Mouse (Mus musculus) liver, embryonic 13.5 days (tissue): ENCODE results near the gene Olfr403. TPM values are rescaled to one million over a fixed set of nuclear protein-coding genes. Genes with fewer than 3 reads are reported as not detected.
"Not testable (repeated sequence)": the region's sequence is repeated elsewhere in the genome, so short reads cannot be mapped to it uniquely, and the experiment has no call there.

Experiments
- ATAC-seq: fragments of 200-750 bp; cut with Nextera tagmentation; 2 replicates; pipeline ENCODE4 v1.8.0; 2017; ENCODE audit warnings: low read depth, mild to moderate bottlenecking, moderate number of reproducible peaks, moderate library complexity
- DNase-seq: peaks from one replicate; pipeline ENCODE4 v3.0.0; 2022
- H3K27ac ChIP-seq: fragments of 300-500 bp; sonication (generic); 2 replicates; pipeline ENCODE4 v1.5.1; 2015; ENCODE audit warnings: moderate library complexity, mild to moderate bottlenecking, inconsistent platforms
- H3K27me3 ChIP-seq: fragments of 300-500 bp; sonication (generic); 2 replicates; pipeline ENCODE4 v1.6.1; 2015; ENCODE audit warnings: mild to moderate bottlenecking, inconsistent platforms
- H3K36me3 ChIP-seq: fragments of 300-500 bp; sonication (generic); 2 replicates; pipeline ENCODE4 v1.6.1; 2015; ENCODE audit warnings: mild to moderate bottlenecking, inconsistent platforms
- H3K4me1 ChIP-seq: fragments of 300-500 bp; sonication (generic); replicated peaks from 2 replicates; pipeline ENCODE4 v1.6.1; 2015; ENCODE audit warnings: inconsistent platforms
- H3K4me2 ChIP-seq: fragments of 300-500 bp; sonication (generic); 2 replicates; pipeline ENCODE4 v1.6.1; 2015; ENCODE audit warnings: inconsistent platforms, mild to moderate bottlenecking, moderate library complexity
- H3K4me3 ChIP-seq: fragments of 300-500 bp; sonication (generic); replicated peaks from 2 replicates; pipeline ENCODE4 v1.5.1; 2015; ENCODE audit warnings: mild to moderate bottlenecking, inconsistent platforms
- H3K9ac ChIP-seq: fragments of 300-500 bp; sonication (generic); 2 replicates; pipeline ENCODE4 v1.6.1; 2015; ENCODE audit warnings: mild to moderate bottlenecking, inconsistent platforms
- H3K9me3 ChIP-seq: fragments of 300-500 bp; sonication (generic); replicated peaks from 2 replicates; pipeline ENCODE4 v1.6.1; 2016; ENCODE audit warnings: inconsistent platforms
- WGBS: fragments of 180-500 bp; shearing (Covaris S2); methylation state at CpG from one replicate; pipeline ENCODE4 v1.1.7; 2015; ENCODE audit not compliant: insufficient replicate concordance; 5-methylcytosine and 5-hydroxymethylcytosine counted together
- polyA plus RNA-seq: library from polyadenylated mRNA; unstranded; fragments of >200 nt; fragmentation: Nextera tagmentation; extraction: Ambion mirVana; gene quantifications from 2 replicates; pipeline ENCODE4 v1.2.1, GENCODE M21; 2015

Olfr403 gene
- polyA plus RNA-seq, result not detected in 2 replicates

GRCm38 (mm10) chr11:74185949-74186348, at the start of gene Olfr403:
Gene Olfr403, plus strand, starts transcription at chr11:74186249.
- DNase-seq (no peak), ATAC-seq (no peak)
- H3K27me3 ChIP-seq, result no peaks in the 10 kb centered on the region
- no peak within 1 kb of the TSS for H3K9ac ChIP-seq
- H3K9me3 ChIP-seq, result no peaks in the 10 kb centered on the region; the same call in 1 of the 2 replicates
- no peaks in the 10 kb centered on the region for H3K36me3 ChIP-seq
- no peak within 1 kb of the TSS for H3K27ac ChIP-seq
- H3K4me3 ChIP-seq, result no peak within 1 kb of the TSS
- no peaks in the 10 kb centered on the region for H3K4me1 ChIP-seq
- no peak within 1 kb of the TSS for H3K4me2 ChIP-seq

- peaks cover 27% of the 10 kb centered on the region for H3K9me3 ChIP-seq
- H3K27ac ChIP-seq, H3K27me3 ChIP-seq, H3K4me1 ChIP-seq, H3K4me2 ChIP-seq, DNase-seq, ATAC-seq, H3K36me3 ChIP-seq, H3K4me3 ChIP-seq, H3K9ac ChIP-seq: not testable (repeated sequence)
- WGBS, result 11% methylated on average over 1 of the region's 1 CpGs
Measured at GRCm38 (mm10) chr11:74140001-74140400, 46.0 kb upstream of the Olfr403 start.

GRCm38 (mm10) chr11:74145866-74146265, 40.2 kb upstream of the Olfr403 start:
- Histone ChIP-seq H3K4me3 (no peak overlapping the region), H3K36me3 (no peaks in the 10 kb centered on the region), H3K4me2 (no peak overlapping the region), H3K9ac (no peak overlapping the region), H3K4me1 (no peaks in the 10 kb centered on the region), H3K9me3 (peaks cover 18% of the 10 kb centered on the region), H3K27me3 (no peaks in the 10 kb centered on the region), H3K27ac (no peak overlapping the region)
- DNase-seq (no peak), ATAC-seq (no peak)

DNA sequence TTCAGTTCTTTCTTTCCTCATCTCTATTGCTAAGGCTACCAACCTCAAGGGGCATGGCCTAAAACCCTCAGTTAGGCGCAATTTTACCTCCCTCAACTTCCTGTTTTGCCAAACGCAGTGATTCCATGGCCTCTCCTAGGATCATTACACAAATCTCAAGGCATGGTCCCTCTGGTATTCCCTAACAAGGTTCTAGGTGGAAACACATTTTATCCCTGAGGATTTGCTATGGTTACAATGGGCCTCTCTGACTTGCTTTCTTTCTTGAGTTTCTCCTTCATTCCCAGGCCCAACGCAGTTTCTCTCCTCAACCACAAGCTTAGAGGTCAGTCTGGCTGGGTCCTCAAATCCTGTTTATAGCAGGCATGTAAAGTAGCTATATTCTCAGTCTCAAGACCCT, 32.8 kb upstream of the Olfr403 start, which contains the start of gene Olfr402:
Olfr402 (plus strand) TSS at position 301 of the 400 bp plus-strand sequence.
- Histone ChIP-seq H3K9ac (no peak within 1 kb of the TSS), H3K4me1 (no peaks in the 10 kb centered on the region), H3K4me3 (no peak within 1 kb of the TSS), H3K27ac (no peak within 1 kb of the TSS), H3K9me3 (peaks cover 5% of the 10 kb centered on the region; the same call in 1 of the 2 replicates), H3K27me3 (no peaks in the 10 kb centered on the region), H3K4me2 (no peak within 1 kb of the TSS), H3K36me3 (no peaks in the 10 kb centered on the region)
- WGBS, result 38% methylated on average over 3 of the region's 3 CpGs
- no peak for ATAC-seq
- DNase-seq, result no peak

GRCm38 (mm10) chr11:74168771-74169170, 17.3 kb upstream of the Olfr403 start:
- Histone ChIP-seq H3K9me3 (no peaks in the 10 kb centered on the region), H3K27me3 (no peaks in the 10 kb centered on the region), H3K27ac (no peak overlapping the region), H3K4me2 (no peak overlapping the region), H3K4me3 (no peak overlapping the region), H3K4me1 (no peaks in the 10 kb centered on the region), H3K36me3 (no peaks in the 10 kb centered on the region), H3K9ac (no peak overlapping the region)
- ATAC-seq, result no peak
- no peak for DNase-seq

DNA sequence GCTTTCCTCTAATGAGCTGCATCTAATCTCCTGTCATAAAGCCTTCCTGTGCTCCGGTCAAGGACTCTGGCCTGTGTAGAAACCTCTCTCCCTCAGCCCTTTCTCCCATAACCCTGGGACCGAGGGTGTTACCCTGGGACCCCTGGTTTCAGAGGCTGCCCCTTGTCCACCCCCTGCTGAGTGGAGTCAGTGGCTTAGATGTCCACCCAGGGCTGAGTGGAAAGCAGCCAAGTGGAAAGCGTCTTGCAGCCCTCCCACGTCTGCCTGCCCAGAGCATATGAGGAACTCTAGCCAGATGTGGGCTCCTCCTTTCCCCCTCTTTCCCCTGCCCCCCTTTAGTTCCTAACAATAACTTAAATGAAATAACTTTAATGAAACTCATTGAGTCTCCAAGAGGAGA, 2.9 kb upstream of the Olfr403 start:
- Histone ChIP-seq H3K27me3 (no peaks in the 10 kb centered on the region), H3K36me3 (no peaks in the 10 kb centered on the region), H3K9me3 (no peaks in the 10 kb centered on the region), H3K4me1 (no peaks in the 10 kb centered on the region), H3K9ac (no peak overlapping the region), H3K27ac (no peak overlapping the region), H3K4me3 (no peak overlapping the region), H3K4me2 (no peak overlapping the region)
- DNase-seq (no peak), ATAC-seq (no peak)
- WGBS, result 58% methylated on average over 4 of the region's 4 CpGs

GRCm38 (mm10) chr11:74183745-74184144, 2.3 kb upstream of the Olfr403 start:
- no peak overlapping the region for H3K9ac ChIP-seq
- H3K4me3 ChIP-seq, result no peak overlapping the region
- H3K4me2 ChIP-seq, result no peak overlapping the region
- no peak overlapping the region for H3K27ac ChIP-seq
- H3K27me3 ChIP-seq, result no peaks in the 10 kb centered on the region
- no peaks in the 10 kb centered on the region for H3K9me3 ChIP-seq
- ATAC-seq, result no peak
- 67% methylated on average over 4 of the region's 4 CpGs for WGBS
- H3K36me3 ChIP-seq, result no peaks in the 10 kb centered on the region
- no peaks in the 10 kb centered on the region for H3K4me1 ChIP-seq
- no peak for DNase-seq

DNA sequence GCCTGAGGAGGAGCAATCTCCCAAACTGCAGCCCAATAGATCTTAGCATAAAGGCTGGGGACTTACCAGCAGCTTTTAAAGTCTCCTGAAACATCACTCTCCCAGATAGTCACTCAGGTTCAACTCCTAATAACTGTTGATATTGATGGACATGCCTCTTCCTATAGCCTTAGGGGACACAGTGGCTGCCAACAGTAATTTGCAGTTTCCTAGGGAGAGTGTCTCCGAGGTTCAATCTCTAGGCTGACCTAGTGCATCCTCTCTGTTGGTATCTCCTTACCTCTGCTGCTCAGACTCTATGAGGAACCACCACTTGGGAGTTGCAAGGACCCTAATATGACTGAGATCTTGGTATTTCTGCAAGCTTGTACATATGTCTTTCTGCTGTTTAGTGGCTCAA, 25.2 kb downstream of the Olfr403 start, which contains the start of gene Olfr43:
Olfr43 (minus strand) TSS at position 101 of the 400 bp plus-strand sequence.
- H3K4me2 ChIP-seq, result no peak within 1 kb of the TSS
- WGBS, result 21% methylated on average over 1 of the region's 1 CpGs

GRCm38 (mm10) chr11:74241201-74241600, 55.2 kb downstream of the Olfr403 start:
- Histone ChIP-seq H3K36me3 (no peaks in the 10 kb centered on the region), H3K4me3 (no peak overlapping the region), H3K27me3 (no peaks in the 10 kb centered on the region), H3K9me3 (no peaks in the 10 kb centered on the region), H3K27ac (no peak overlapping the region), H3K4me1 (no peaks in the 10 kb centered on the region), H3K4me2 (no peak overlapping the region), H3K9ac (no peak overlapping the region)
- ATAC-seq (no peak), DNase-seq (no peak)
- 65% methylated on average over 3 of the region's 3 CpGs for whole genome bisulfite sequencing

More for the DNA sequence above, 25.2 kb downstream of the Olfr403 start, which contains the start of gene Olfr43:
- Histone ChIP-seq H3K9me3 (no peaks in the 10 kb centered on the region), H3K9ac (no peak within 1 kb of the TSS), H3K27me3 (no peaks in the 10 kb centered on the region), H3K36me3 (no peaks in the 10 kb centered on the region), H3K4me3 (no peak within 1 kb of the TSS), H3K4me1 (no peaks in the 10 kb centered on the region), H3K27ac (no peak within 1 kb of the TSS)
- DNase-seq, result no peak
- ATAC-seq, result no peak

Other genes with a start within 250 kb of the Olfr403 start
- not detected in 2 replicates for gene Olfr23, start 249.6 kb upstream of the Olfr403 start, polyA plus RNA-seq
- not detected in 2 replicates for gene Olfr397, start 225.4 kb upstream of the Olfr403 start, polyA plus RNA-seq
- not detected in 2 replicates for gene Olfr398, start 195.8 kb upstream of the Olfr403 start, polyA plus RNA-seq
- not detected in 2 replicates for gene Olfr139, start 129.7 kb upstream of the Olfr403 start, polyA plus RNA-seq
- gene Olfr399, start 129.6 kb upstream of the Olfr403 start, polyA plus RNA-seq, result not detected in 2 replicates
- gene Zfp616, start 116.3 kb upstream of the Olfr403 start, polyA plus RNA-seq, result not detected in 2 replicates
- gene Olfr401, start 72.5 kb upstream of the Olfr403 start, polyA plus RNA-seq, result not detected in 2 replicates
- not detected in 2 replicates for gene Olfr402, start 32.7 kb upstream of the Olfr403 start, polyA plus RNA-seq
- not detected in 2 replicates for gene Olfr43, start 25.1 kb downstream of the Olfr403 start, polyA plus RNA-seq
- gene Olfr406, start 73.6 kb downstream of the Olfr403 start, polyA plus RNA-seq, result not detected in 2 replicates
- not detected in 2 replicates for gene Olfr59, start 97.5 kb downstream of the Olfr403 start, polyA plus RNA-seq
- gene Olfr410, start 151.8 kb downstream of the Olfr403 start, polyA plus RNA-seq, result not detected in 2 replicates
- not detected in 2 replicates for gene Olfr411, start 166.4 kb downstream of the Olfr403 start, polyA plus RNA-seq
- gene Olfr412, start 175.8 kb downstream of the Olfr403 start, polyA plus RNA-seq, result not detected in 2 replicates